Mouse (Mus musculus): ENCODE measurements around the gene Gm1113.

Gene Gm1113

GRCm38 (mm10) chr9:35475394-35475793 lies 42.7 kb downstream of the Gm1113 start:
- no peak for DNase-seq

DNA sequence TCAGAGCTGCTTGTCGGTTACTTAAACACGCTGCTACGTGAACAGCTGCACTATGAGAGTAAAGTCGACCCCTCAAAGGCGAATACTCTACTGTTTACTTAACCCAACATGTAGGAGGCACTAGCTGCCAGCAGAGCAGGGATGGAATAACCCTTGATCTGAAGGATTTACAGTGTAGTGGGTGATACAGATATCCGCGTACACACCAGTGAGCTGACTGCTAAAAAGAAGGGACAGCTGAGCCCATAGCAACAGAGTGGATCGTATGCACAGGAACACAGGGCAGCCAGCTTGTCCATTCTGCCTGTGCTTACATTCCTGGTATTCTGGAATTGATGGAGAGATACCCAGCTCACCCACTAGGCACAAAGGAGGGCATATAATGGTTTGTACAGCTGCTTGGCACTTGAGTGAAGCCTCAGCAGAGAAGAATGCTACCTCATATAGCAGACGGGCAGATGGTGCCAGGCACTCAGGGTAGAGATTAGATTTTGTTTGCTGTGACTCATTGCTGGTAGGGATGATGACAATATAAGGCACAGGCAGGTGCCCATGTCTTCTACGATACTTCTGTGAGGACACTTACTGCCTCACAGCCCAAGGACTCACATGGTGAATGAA lies 43.9 kb downstream of the Gm1113 start:
- no peak for DNase-seq

- DNase-seq = no peak
These were observed 49.2 kb downstream of the Gm1113 start for GRCm38 (mm10) chr9:35468913-35469312.

DNA sequence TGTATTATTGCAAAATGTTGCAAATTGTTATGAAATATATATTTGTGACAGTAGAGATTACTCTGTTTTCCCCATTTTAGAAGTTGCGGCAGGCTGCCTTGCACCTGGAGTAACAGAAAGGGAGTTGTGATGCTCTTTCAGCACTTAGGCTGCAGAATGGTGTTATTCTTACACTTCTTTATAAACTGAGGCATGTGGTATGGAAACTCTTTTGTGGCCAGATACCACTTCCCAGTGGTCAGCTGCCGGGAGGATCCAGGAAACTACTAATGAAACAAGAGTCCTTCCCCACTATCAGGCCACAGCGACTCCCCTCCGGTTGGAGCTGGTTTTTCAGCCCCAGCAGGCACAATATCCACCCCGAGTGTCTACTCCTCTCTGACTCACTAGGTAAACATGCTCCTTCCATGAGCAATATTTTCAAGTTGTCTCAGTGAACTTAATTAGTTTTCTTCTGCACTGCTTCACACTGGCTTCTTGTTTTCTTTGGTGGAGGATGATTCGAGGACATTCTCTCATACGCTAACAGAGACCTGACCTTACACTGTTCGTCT lies 50.7 kb downstream of the Gm1113 start:
- DNase-seq = peak; percentile 9

- DNase-seq = no peak
These were observed 58.5 kb downstream of the Gm1113 start for GRCm38 (mm10) chr9:35459594-35459993.
